ENCODE assay signal across 26 mouse cellular contexts in genomic region chr12:55916250-55916649, GRCm38 (mm10).
DNase-seq lines count a peak whose midpoint lies in the region; ATAC-seq and TF ChIP-seq lines count a peak whose summit lies in the region.
"Had no signal": no experiment of that assay in that cellular context is flagged by ENCODE, and none has a peak within 500 bp of the region (broad histone marks: within the 10 kb centered on the region; RNA-seq: fewer than 3 reads in every experiment).

No protein-coding gene starts in this region.

- H3K9ac ChIP-seq in forebrain, embryonic 16.5 days (replicated peaks; ENCODE audit: low read depth, low read length) = no peak overlapping the region
- H3K9ac ChIP-seq in midbrain, embryonic 12.5 days (replicated peaks) = no peak overlapping the region
- no peak overlapping the region for H3K9ac ChIP-seq in midbrain, embryonic 11.5 days (ENCODE audit: low read length)
- H3K9ac ChIP-seq: embryonic facial prominence, embryonic 15.5 days; liver, embryonic 12.5 days; liver, postnatal 0 days; neural tube, embryonic 15.5 days had no signal

- H3K79me2 ChIP-seq in myocyte (ENCODE audit: control insufficient read depth, insufficient read depth) = no peaks in the 10 kb centered on the region

- WGBS in forebrain, embryonic 10.5 days = 60% methylated on average over 8 of the region's 8 CpGs
- 21% methylated on average over 8 of the region's 8 CpGs for WGBS in forebrain, embryonic 16.5 days
- WGBS in midbrain, embryonic 12.5 days = 56% methylated on average over 8 of the region's 8 CpGs
- WGBS in midbrain, embryonic 11.5 days = 69% methylated on average over 8 of the region's 8 CpGs

- no peak overlapping the region for H3ac ChIP-seq in myocyte (ENCODE audit: control insufficient read depth, insufficient read length)

- H3K36me3 ChIP-seq in forebrain, embryonic 10.5 days (replicated peaks) = no peaks in the 10 kb centered on the region
- H3K36me3 ChIP-seq in forebrain, embryonic 16.5 days (ENCODE audit: control insufficient read depth, insufficient read depth) = no peaks in the 10 kb centered on the region
- H3K36me3 ChIP-seq in midbrain, embryonic 12.5 days = no peaks in the 10 kb centered on the region
- H3K36me3 ChIP-seq in midbrain, embryonic 11.5 days (ENCODE audit: control insufficient read depth, insufficient read depth, low read length) = no peaks in the 10 kb centered on the region
- H3K36me3 ChIP-seq in myocyte (ENCODE audit: control insufficient read depth, insufficient read depth) = no peaks in the 10 kb centered on the region
- H3K36me3 ChIP-seq: embryonic facial prominence, embryonic 10.5 days; embryonic facial prominence, embryonic 15.5 days; liver, embryonic 12.5 days; neural tube, embryonic 15.5 days had no signal

- TF ChIP-seq POLR2A in myocyte (IDR thresholded peaks at IDR 0.05; ENCODE audit: insufficient read length, low read depth) = no peak

- H3K4me1 ChIP-seq in forebrain, embryonic 10.5 days = peaks cover 40% of the 10 kb centered on the region
- no peaks in the 10 kb centered on the region for H3K4me1 ChIP-seq in forebrain, embryonic 16.5 days (replicated peaks; ENCODE audit: control insufficient read depth, insufficient read depth, low read length)
- H3K4me1 ChIP-seq in midbrain, embryonic 12.5 days = peaks cover 11% of the 10 kb centered on the region
- 0 out of 2 replicates have a peak, but pooled peaks cover 2% of the 10 kb centered on the region for H3K4me1 ChIP-seq in midbrain, embryonic 11.5 days (ENCODE audit: control insufficient read depth, insufficient read depth, low read length)
- H3K4me1 ChIP-seq: embryonic facial prominence, embryonic 10.5 days; embryonic facial prominence, embryonic 15.5 days; liver, embryonic 12.5 days; neural tube, embryonic 15.5 days had no signal

- no peaks in the 10 kb centered on the region for H3K9me3 ChIP-seq in forebrain, embryonic 10.5 days
- no peaks in the 10 kb centered on the region for H3K9me3 ChIP-seq in forebrain, embryonic 16.5 days (ENCODE audit: control insufficient read depth, low read length)
- no peaks in the 10 kb centered on the region for H3K9me3 ChIP-seq in midbrain, embryonic 12.5 days
- H3K9me3 ChIP-seq in midbrain, embryonic 11.5 days (ENCODE audit: control insufficient read depth, low read length) = no peaks in the 10 kb centered on the region
- H3K9me3 ChIP-seq: embryonic facial prominence, embryonic 10.5 days; embryonic facial prominence, embryonic 15.5 days; liver, embryonic 12.5 days; neural tube, embryonic 15.5 days had no signal

- H3K4me2 ChIP-seq in forebrain, embryonic 16.5 days (ENCODE audit: low read length) = no peak overlapping the region
- H3K4me2 ChIP-seq in midbrain, embryonic 12.5 days (replicated peaks) = no peak overlapping the region
- no peak overlapping the region for H3K4me2 ChIP-seq in midbrain, embryonic 11.5 days
- H3K4me2 ChIP-seq in myocyte (ENCODE audit: low read depth) = peak overlapping the region; percentile 24
- H3K4me2 ChIP-seq: embryonic facial prominence, embryonic 15.5 days; liver, embryonic 12.5 days; neural tube, embryonic 15.5 days had no signal

- peak overlapping the region; percentile 44; the same call in 1 of the 2 replicates for H3K27ac ChIP-seq in forebrain, embryonic 10.5 days
- H3K27ac ChIP-seq in forebrain, embryonic 16.5 days (ENCODE audit: low read length) = no peak overlapping the region
- 0 out of 2 replicates have a peak overlapping the region, but pooled peaks have one; percentile 12 for H3K27ac ChIP-seq in midbrain, embryonic 12.5 days (replicated peaks)
- no peak overlapping the region for H3K27ac ChIP-seq in midbrain, embryonic 11.5 days (ENCODE audit: low read depth, low read length)
- H3K27ac ChIP-seq: embryonic facial prominence, embryonic 10.5 days; embryonic facial prominence, embryonic 15.5 days; liver, embryonic 12.5 days; neural tube, embryonic 15.5 days had no signal

- no peak overlapping the region for H3K4me3 ChIP-seq in forebrain, embryonic 10.5 days
- H3K4me3 ChIP-seq in forebrain, embryonic 16.5 days (replicated peaks; ENCODE audit: low read length) = no peak overlapping the region
- H3K4me3 ChIP-seq in midbrain, embryonic 12.5 days = no peak overlapping the region
- no peak overlapping the region for H3K4me3 ChIP-seq in midbrain, embryonic 11.5 days (ENCODE audit: low read depth, low read length)
- H3K4me3 ChIP-seq in myocyte = no peak overlapping the region
- H3K4me3 ChIP-seq: embryonic facial prominence, embryonic 10.5 days; embryonic facial prominence, embryonic 15.5 days; liver, embryonic 12.5 days; neural tube, embryonic 15.5 days had no signal

- no peaks in the 10 kb centered on the region for H3K27me3 ChIP-seq in forebrain, embryonic 10.5 days (ENCODE audit: poor library complexity, severe bottlenecking)
- H3K27me3 ChIP-seq in forebrain, embryonic 16.5 days (replicated peaks; ENCODE audit: control insufficient read depth, insufficient read depth, low read length) = no peaks in the 10 kb centered on the region
- H3K27me3 ChIP-seq in midbrain, embryonic 12.5 days = no peaks in the 10 kb centered on the region
- no peaks in the 10 kb centered on the region for H3K27me3 ChIP-seq in midbrain, embryonic 11.5 days (ENCODE audit: control insufficient read depth, insufficient read depth, low read length)
- H3K27me3 ChIP-seq in myocyte (ENCODE audit: control insufficient read depth, insufficient read depth, insufficient read length) = no peaks in the 10 kb centered on the region
- H3K27me3 ChIP-seq: embryonic facial prominence, embryonic 15.5 days; liver, embryonic 12.5 days; neural tube, embryonic 15.5 days had no signal

- ATAC-seq in forebrain, embryonic 16.5 days = no peak
- no peak for ATAC-seq in midbrain, embryonic 12.5 days (ENCODE audit: low FRiP score, low read depth)
- ATAC-seq in midbrain, embryonic 11.5 days (ENCODE audit: low FRiP score) = no peak
- ATAC-seq: forebrain, embryonic 14.5 days; intestine, postnatal 0 days; liver, embryonic 12.5 days; liver, postnatal 0 days had no signal

- no peak for DNase-seq in forebrain, embryonic 10.5 days (ENCODE audit: extremely low spot score, low spot score)
- DNase-seq in midbrain, embryonic 11.5 days (ENCODE audit: low spot score, missing footprints) = no peak
- DNase-seq in Muller cell, postnatal 12 days (ENCODE audit: inconsistent ontology term) = peak; percentile 52
- DNase-seq in layer of hippocampus, adult 18-20 months (ENCODE audit: low spot score in 2 of 2) = no peak
- no peak for DNase-seq in frontal cortex, postnatal 25 days (ENCODE audit: low spot score in 2 of 2)
- DNase-seq: adrenal gland, adult 2 months; adrenal gland, postnatal 36 days; cerebellum, adult 2 months; cerebellum, postnatal 25 days; gastrocnemius, postnatal 10 days; kidney, adult 9 months; kidney, postnatal 10 days; layer of hippocampus, postnatal 36 days; left cerebral cortex, postnatal 4 days; liver, postnatal 0 days; lung, postnatal 36 days; right cerebral cortex, postnatal 4 days had no signal

TF ChIP-seq in myocyte, 11 proteins besides CTCF, POLR2A, EP300 and RAD21:
- TF ChIP-seq TCF12 (IDR thresholded peaks at IDR 0.05; ENCODE audit: insufficient read depth, poor library complexity, severe bottlenecking) (no peak), TCF3 (IDR thresholded peaks at IDR 0.05; ENCODE audit: insufficient read length, low read depth) (no peak), SRF (IDR thresholded peaks at IDR 0.05; ENCODE audit: control insufficient read depth, insufficient read length, low read depth) (no peak), USF1 (IDR thresholded peaks at IDR 0.05; ENCODE audit: low read depth) (no peak), E2F4 (IDR thresholded peaks at IDR 0.05; ENCODE audit: insufficient read depth) (no peak), MAX (IDR thresholded peaks at IDR 0.05; ENCODE audit: low read depth) (no peak), REST (IDR thresholded peaks at IDR 0.05; ENCODE audit: insufficient read depth, insufficient read length) (no peak), MYOD1 (IDR thresholded peaks at IDR 0.05; ENCODE audit: control insufficient read depth in 1 of 3, insufficient read length in 2 of 3, low read depth in 2 of 3) (no peak), MYOG (IDR thresholded peaks at IDR 0.05; ENCODE audit: control insufficient read depth in 1 of 3, insufficient read depth in 1 of 3, insufficient read length in 2 of 3, low read depth in 2 of 3) (no peak), POLR2AphosphoS2 (IDR thresholded peaks at IDR 0.05; ENCODE audit: insufficient read length, low read depth) (no peak), CEBPB (IDR thresholded peaks at IDR 0.05; ENCODE audit: insufficient read depth, poor library complexity, severe bottlenecking) (no peak)

Comparison
In these comparisons a context has a peak if more than half of its experiments do, and no peak if none do; other contexts are left out.
1. H3K27ac ChIP-seq: peak in forebrain, embryonic 10.5 days (single experiment) and midbrain, embryonic 12.5 days (single experiment); none in forebrain, embryonic 16.5 days (single experiment) and midbrain, embryonic 11.5 days (single experiment).